Mouse (Mus musculus) forebrain, embryonic 16.5 days (tissue): Measurements from ENCODE around the gene Gm11634. TPM values are rescaled to one million over a fixed set of nuclear protein-coding genes. Genes with fewer than 3 reads are reported as not detected.
A peak's percentile ranks its signal among the peaks of the same experiment; 100 is the strongest.
"Not testable (repeated sequence)": the region's sequence is repeated elsewhere in the genome, so short reads cannot be mapped to it uniquely, and the experiment has no call there.

Source experiments
- ATAC-seq: fragments of 200-750 bp; cut with Nextera tagmentation; 2 replicates; pipeline ENCODE4 v1.8.0; 2017; ENCODE audit warnings: mild to moderate bottlenecking, moderate library complexity
- H3K27ac ChIP-seq: fragments of 300-500 bp; sonication (generic); 2 replicates; pipeline ENCODE4 v1.5.1; 2014; ENCODE audit warnings: low read length, control low read depth
- H3K27me3 ChIP-seq: fragments of 300-500 bp; sonication (generic); replicated peaks from 2 replicates; pipeline ENCODE4 v1.6.1; 2014; ENCODE audit warnings: low read length; ENCODE audit not compliant: control insufficient read depth, insufficient read depth
- H3K36me3 ChIP-seq: fragments of 300-500 bp; sonication (generic); 2 replicates; pipeline ENCODE4 v1.6.1; 2014; ENCODE audit not compliant: control insufficient read depth, insufficient read depth
- H3K4me1 ChIP-seq: fragments of 300-500 bp; sonication (generic); replicated peaks from 2 replicates; pipeline ENCODE4 v1.6.1; 2014; ENCODE audit warnings: low read length; ENCODE audit not compliant: control insufficient read depth, insufficient read depth
- H3K4me2 ChIP-seq: fragments of 300-500 bp; sonication (generic); 2 replicates; pipeline ENCODE4 v1.6.1; 2014; ENCODE audit warnings: mild to moderate bottlenecking, low read length, control low read depth
- H3K4me3 ChIP-seq: fragments of 300-500 bp; sonication (generic); replicated peaks from 2 replicates; pipeline ENCODE4 v1.5.1; 2014; ENCODE audit warnings: mild to moderate bottlenecking, low read length, control low read depth
- H3K9ac ChIP-seq: fragments of 300-500 bp; sonication (generic); replicated peaks from 2 replicates; pipeline ENCODE4 v1.6.1; 2014; ENCODE audit warnings: low read depth, low read length, control low read depth
- H3K9me3 ChIP-seq: fragments of 300-500 bp; sonication (generic); 2 replicates; pipeline ENCODE4 v1.6.1; 2016; ENCODE audit warnings: low read length; ENCODE audit not compliant: control insufficient read depth
- WGBS: fragments of 180-500 bp; shearing (Covaris S2); extraction: QIAGEN DNeasy Blood & Tissue Kit; methylation state at CpG from one replicate; pipeline ENCODE4 v1.1.7; 2014; 5-methylcytosine and 5-hydroxymethylcytosine counted together
- polyA plus RNA-seq: library from polyadenylated mRNA; unstranded; fragments of >200 nt; fragmentation: Nextera tagmentation; extraction: Ambion mirVana; gene quantifications from 2 replicates; pipeline ENCODE4 v1.2.1, GENCODE M21; 2015

Gm11634 gene
- polyA plus RNA-seq, 1 experiment from 2014 or later, result not detected

DNA sequence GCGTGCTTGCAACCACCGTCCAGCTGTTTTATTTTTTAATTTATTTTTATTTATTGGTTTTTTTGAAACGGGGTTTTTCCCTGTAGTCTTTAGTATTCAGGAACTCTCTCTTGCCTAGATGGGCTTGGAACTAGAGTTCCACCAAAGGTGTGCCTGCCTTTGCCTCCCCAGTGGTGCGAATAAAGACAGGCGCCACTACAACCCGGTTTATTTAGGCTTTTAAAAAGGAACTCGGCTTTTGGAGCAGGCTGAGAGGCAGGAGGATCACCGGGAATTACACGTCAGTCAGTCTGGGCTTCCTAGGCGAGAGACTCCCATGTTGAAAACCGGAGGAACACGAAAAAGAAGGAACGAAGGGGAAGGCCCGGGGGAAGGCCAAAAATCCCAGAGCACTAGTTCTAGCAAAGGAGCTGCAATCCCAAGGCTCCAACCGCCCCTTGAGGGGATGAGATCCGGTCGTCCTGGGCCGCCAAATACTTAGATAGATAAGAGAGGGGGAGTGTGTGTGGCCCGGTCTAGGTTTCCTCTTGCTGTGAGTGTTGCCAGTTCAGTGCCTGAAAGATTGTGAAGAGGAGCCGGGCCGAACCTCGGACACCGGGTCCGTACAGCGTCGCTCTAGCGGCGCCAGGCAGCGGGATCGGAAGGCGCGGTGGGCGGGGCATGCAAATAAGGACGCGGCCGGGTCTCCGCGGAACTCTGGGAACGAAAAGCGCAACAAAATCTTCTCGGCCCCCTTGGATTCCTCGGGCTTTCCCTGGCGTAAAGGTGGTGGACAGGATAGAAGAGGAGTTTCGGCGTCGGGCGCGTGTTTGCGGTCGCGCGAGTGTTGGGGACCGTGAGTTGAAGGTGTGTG, 42.0 kb upstream of the Gm11634 start:
- H3K9ac ChIP-seq, result peak overlapping the region; percentile 47
- H3K27me3 ChIP-seq, H3K4me1 ChIP-seq, H3K36me3 ChIP-seq, H3K9me3 ChIP-seq: not testable (repeated sequence)
- H3K27ac ChIP-seq, result peak overlapping the region; percentile 81
- ATAC-seq, result peak; percentile 70
- peak overlapping the region; percentile 42 for H3K4me3 ChIP-seq
- 6% methylated on average over 49 of the region's 53 CpGs for WGBS
- H3K4me2 ChIP-seq, result peak overlapping the region; percentile 42

DNA sequence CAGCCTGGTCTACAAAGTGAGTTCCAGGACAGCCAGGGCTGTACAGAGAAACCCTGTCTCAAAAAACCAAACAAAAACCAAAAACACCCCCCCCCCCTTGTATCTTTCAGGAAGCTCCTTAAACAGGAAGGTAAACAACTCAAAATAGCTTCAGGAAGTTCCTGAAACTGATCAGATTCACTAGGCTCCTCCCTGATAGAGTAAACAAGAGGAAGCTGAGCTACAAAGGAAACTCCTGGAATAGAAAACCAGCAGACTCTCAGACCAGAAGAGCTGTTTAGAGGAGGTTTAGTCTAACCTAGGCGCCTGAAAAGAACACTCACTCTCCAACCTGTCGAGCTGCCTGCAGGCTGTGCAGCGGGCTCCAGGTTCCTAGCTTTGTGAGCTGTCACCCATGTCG, 40.7 kb upstream of the Gm11634 start:
- Histone ChIP-seq H3K4me1 (no peaks in the 10 kb centered on the region; the same call in 1 of the 2 replicates), H3K36me3 (no peaks in the 10 kb centered on the region), H3K27me3 (no peaks in the 10 kb centered on the region), H3K27ac (no peak overlapping the region), H3K9ac (no peak overlapping the region), H3K4me3 (no peak overlapping the region), H3K4me2 (no peak overlapping the region), H3K9me3 (no peaks in the 10 kb centered on the region)
- no peak for ATAC-seq
- WGBS, result 91% methylated on average over 4 of the region's 4 CpGs

DNA sequence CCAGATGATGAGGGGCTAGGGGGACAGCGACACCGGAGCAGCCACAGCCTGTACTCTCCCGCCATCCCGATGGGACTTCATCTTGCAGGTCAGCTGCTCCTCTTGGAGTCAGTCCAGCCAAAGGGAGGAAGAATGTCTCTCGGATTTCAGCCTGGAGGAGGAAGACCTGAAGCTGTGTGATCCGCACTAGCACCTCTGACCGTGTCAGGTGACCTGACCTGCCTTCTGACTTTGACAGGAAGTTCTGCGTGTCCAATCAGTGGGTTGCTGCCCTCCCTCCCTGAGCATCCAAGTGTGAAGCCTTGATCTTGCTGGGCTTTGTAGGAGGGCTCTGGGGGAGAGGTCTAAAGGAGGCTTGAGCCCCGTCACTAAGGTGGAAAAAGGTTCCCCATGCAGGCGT, 36.6 kb upstream of the Gm11634 start:
- Histone ChIP-seq H3K27ac (no peak overlapping the region), H3K4me3 (no peak overlapping the region), H3K4me2 (no peak overlapping the region), H3K9ac (no peak overlapping the region), H3K4me1 (no peaks in the 10 kb centered on the region; the same call in 1 of the 2 replicates), H3K9me3 (no peaks in the 10 kb centered on the region), H3K36me3 (no peaks in the 10 kb centered on the region), H3K27me3 (no peaks in the 10 kb centered on the region)
- no peak for ATAC-seq
- WGBS, result 84% methylated on average over 10 of the region's 10 CpGs

DNA sequence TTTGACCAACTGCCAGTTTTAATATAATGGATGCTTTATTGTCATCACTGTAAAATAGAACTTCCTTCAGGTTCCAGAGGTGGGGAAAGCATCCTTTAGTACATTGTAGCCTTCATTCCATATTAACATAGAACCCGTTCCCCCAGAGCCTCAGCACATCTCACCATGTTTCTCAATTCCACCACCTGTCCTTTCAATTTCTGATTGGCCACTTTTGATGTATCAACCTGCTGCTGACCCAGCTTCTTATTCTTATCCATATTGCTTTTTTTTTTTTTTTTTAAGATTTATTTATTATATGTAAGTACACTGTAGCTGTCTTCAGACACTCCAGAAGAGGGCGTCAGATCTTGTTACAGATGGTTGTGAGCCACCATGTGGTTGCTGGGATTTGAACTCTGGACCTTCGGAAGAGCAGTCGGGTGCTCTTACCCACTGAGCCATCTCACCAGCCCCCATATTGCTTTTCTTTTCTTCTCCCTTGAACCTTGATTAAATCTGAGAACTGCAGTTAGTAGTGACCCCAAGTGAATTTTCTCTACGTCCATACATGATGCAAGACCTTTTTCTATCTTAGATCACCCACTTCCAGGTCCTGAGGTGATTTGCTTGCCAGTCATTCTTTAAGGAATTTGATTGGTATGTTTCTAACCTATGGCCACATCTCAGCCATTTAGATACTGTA, 29.8 kb upstream of the Gm11634 start:
- H3K27me3 ChIP-seq, H3K9me3 ChIP-seq, H3K36me3 ChIP-seq, H3K4me1 ChIP-seq, ATAC-seq, H3K4me3 ChIP-seq, H3K27ac ChIP-seq, H3K9ac ChIP-seq: not testable (repeated sequence)
- peak overlapping the region; percentile 81 for H3K4me2 ChIP-seq
- 67% methylated on average over 4 of the region's 5 CpGs for WGBS

DNA sequence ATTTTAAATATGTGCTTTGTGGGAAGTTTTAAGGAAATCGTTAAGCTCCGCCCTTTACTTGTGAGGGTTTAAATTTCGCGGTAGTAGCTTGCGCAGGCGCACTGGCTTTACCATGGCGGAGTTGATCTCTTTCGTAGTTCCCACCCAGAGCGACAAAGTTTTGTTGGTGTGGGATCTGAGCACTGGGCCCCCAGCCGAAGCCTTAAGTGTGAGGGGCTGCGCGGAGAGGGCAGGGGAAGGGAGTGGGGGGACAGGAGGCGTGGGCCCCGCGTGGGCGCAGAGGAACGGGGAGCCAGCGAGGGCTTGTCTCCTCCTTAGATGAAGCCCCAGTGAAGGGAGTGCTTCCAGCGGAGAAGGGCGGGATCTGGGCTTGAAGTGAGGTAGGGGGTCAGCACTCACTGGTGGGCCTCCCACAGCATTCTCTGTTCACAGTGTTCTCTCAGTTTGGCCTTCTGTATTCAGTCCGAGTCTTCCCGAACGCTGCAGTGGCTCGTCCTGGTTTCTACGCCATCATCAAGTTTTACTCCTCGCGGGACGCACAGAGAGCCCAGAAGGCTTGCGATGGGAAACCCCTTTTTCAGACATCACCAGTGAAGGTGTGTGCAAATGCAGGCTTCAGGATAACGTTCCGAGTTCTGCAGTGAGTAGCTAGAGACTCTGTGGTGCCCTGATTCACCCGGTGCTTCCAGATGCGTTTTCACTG, 29.0 kb upstream of the Gm11634 start:
- under 1% methylated on average over 33 of the region's 33 CpGs for whole genome bisulfite sequencing
- Histone ChIP-seq H3K9me3 (no peaks in the 10 kb centered on the region), H3K36me3 (no peaks in the 10 kb centered on the region), H3K4me3 (peak overlapping the region; percentile 73), H3K4me2 (peak overlapping the region; percentile 81), H3K27me3 (no peaks in the 10 kb centered on the region), H3K9ac (peak overlapping the region; percentile 66), H3K27ac (peak overlapping the region; percentile 87), H3K4me1 (peaks cover 10% of the 10 kb centered on the region)
- peak; percentile 43 for ATAC-seq

DNA sequence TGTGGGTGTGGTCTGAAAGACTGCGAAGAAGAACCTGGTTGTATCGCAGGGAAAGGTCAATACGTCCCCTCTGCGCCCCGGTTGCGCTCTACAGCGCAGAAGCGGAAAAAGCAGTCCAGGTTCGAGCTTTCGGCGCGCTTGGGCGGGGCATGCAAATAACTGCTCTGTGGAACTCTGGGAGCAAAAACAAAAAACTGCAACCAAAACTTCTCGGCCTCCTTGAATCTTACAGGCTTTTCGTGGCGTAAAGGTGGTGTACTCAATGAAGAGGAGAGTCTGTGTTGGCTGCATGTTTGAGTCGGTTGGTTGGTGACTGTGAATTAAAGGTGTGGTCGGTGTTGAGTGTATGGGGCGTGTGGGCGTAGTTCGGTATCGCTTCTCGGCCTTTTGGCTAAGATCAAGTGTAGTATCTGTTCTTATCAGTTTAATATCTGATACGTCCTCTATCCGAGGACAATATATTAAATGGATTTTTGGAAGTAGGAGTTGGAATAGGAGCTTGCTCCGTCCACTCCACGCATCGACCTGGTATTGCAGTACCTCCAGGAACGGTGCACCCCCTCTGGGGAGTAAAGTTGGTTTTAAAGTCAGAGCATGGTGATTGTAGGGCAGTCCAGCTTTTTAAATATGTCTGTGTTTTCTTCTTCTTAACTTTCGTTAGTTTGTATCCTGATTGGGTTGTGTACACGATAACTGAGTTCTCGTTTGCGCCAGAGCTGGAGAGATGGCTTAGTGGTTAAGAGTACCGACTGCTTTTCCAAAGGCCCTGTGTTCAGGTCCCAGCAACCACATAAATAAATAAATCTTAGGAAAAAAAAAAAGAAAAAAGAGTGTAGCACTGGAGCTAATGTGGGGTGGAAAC, 28.2 kb upstream of the Gm11634 start, which contains the start of gene Rdm1:
TSS of gene Rdm1 (plus strand) at position 201 of the 862 bp plus-strand sequence.
- no peaks in the 10 kb centered on the region for H3K9me3 ChIP-seq

DNA sequence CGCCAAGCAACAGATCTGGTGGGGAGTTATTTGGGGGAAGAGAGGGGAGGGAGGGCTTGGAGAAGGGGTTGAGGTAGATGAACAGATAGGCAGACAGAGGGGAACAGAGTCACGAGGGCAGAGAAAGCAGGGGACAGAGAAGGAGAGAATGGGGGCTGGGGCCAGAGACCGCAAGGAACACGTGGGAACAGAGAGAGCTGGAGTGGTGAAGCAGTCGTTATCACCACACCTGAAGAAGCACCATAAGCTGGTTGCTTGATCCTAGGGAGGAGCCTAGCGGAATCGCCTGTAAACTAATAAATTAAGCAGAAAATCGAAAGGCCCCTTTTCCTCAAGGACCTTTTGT, 27.6 kb upstream of the Gm11634 start:
- Histone ChIP-seq H3K9me3 (no peaks in the 10 kb centered on the region), H3K4me1 (peaks cover 10% of the 10 kb centered on the region), H3K27me3 (no peaks in the 10 kb centered on the region), H3K4me2 (peak overlapping the region; percentile 81), H3K4me3 (peak overlapping the region; percentile 46), H3K27ac (peak overlapping the region; percentile 90), H3K36me3 (no peaks in the 10 kb centered on the region), H3K9ac (peak overlapping the region; percentile 60)
- 5% methylated on average over 8 of the region's 8 CpGs for WGBS
- peak; percentile 19 for ATAC-seq

More for the DNA sequence above, 28.2 kb upstream of the Gm11634 start, which contains the start of gene Rdm1:
- Histone ChIP-seq H3K36me3 (no peaks in the 10 kb centered on the region), H3K9ac (peak within 1 kb of the TSS; percentile 66), H3K4me2 (peak within 1 kb of the TSS; percentile 81), H3K27me3 (no peaks in the 10 kb centered on the region), H3K4me1 (peaks cover 10% of the 10 kb centered on the region), H3K27ac (peak within 1 kb of the TSS; percentile 90), H3K4me3 (peak within 1 kb of the TSS; percentile 73)
- peak; percentile 89 for ATAC-seq
- WGBS, result 0% methylated on average over 32 of the region's 34 CpGs

DNA sequence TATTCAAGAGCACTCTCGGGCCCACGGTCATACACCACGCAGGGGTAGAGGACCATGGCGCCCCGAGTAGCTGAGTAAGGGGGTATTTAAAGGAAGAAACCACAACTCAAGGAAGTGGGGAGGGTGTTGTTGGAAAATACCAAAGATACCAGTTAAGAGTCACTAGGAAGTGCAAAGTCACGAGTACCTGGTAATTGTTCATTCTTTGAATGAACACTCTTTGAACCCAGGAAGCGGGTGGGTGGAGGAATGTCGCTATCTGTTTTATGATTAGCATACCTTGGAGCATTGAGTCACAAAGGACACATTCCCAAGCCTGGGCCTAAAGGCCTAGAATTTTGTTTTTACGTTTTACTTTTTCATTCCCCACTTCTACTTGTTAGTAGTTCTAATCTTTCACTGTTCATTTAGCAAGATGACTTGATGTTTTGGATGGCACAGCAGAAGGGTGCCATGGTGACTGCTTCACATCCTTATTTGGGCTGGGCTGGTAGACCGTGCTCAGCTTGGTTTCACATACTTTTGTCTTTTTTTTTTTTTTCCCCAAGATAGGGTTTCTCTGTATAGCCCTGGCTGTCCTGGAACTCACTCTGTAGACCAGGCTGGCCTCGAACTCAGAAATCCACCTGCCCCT, 21.1 kb upstream of the Gm11634 start:
- 93% methylated on average over 11 of the region's 11 CpGs for WGBS
- not testable (repeated sequence) for H3K36me3 ChIP-seq, ATAC-seq

More for the DNA sequence above, 21.1 kb upstream of the Gm11634 start:
- H3K4me2 ChIP-seq, H3K4me3 ChIP-seq, H3K27me3 ChIP-seq, H3K9ac ChIP-seq, H3K27ac ChIP-seq, H3K9me3 ChIP-seq: not testable (repeated sequence)
- peaks cover 21% of the 10 kb centered on the region for H3K4me1 ChIP-seq
